Mouse (Mus musculus) lung, embryonic 16.5 days (tissue): ENCODE measurements at regions not wholly inside any gene's neighbourhood (a gene's known extent, or its start where the extent isn't known, plus 50 kb on each side); places are given as distances from the start of the nearest gene placed in this dataset.
A peak's percentile ranks its signal among the peaks of the same experiment; 100 is the strongest.

ENCODE experiments used
- ATAC-seq: fragments of 200-750 bp; cut with Nextera tagmentation; 2 replicates; pipeline ENCODE4 v1.8.0; 2017; ENCODE audit warnings: low read depth, mild to moderate bottlenecking, moderate library complexity
- H3K27ac ChIP-seq: fragments of 300-500 bp; sonication (generic); 2 replicates; pipeline ENCODE4 v1.5.1; 2014; ENCODE audit warnings: mild to moderate bottlenecking, control low read depth, low read length
- H3K27me3 ChIP-seq: fragments of 300-500 bp; sonication (generic); 2 replicates; pipeline ENCODE4 v1.6.1; 2014; ENCODE audit warnings: low read depth, low read length, mixed read lengths; ENCODE audit not compliant: control insufficient read depth, insufficient read depth
- H3K36me3 ChIP-seq: fragments of 300-500 bp; sonication (generic); 2 replicates; pipeline ENCODE4 v1.6.1; 2014; ENCODE audit warnings: low read length; ENCODE audit not compliant: control insufficient read depth, insufficient read depth
- H3K4me1 ChIP-seq: fragments of 300-500 bp; sonication (generic); replicated peaks from 2 replicates; pipeline ENCODE4 v1.6.1; 2014; ENCODE audit warnings: low read length, mixed read lengths; ENCODE audit not compliant: control insufficient read depth, insufficient read depth
- H3K4me2 ChIP-seq: fragments of 300-500 bp; sonication (generic); 2 replicates; pipeline ENCODE4 v1.6.1; 2014; ENCODE audit warnings: low read depth, low read length, control low read depth
- H3K4me3 ChIP-seq: fragments of 300-500 bp; sonication (generic); 2 replicates; pipeline ENCODE4 v1.5.1; 2014; ENCODE audit warnings: mild to moderate bottlenecking, low read length, control low read depth
- H3K9ac ChIP-seq: fragments of 300-500 bp; sonication (generic); 2 replicates; pipeline ENCODE4 v1.6.1; 2014; ENCODE audit warnings: low read length, control low read depth
- H3K9me3 ChIP-seq: fragments of 300-500 bp; sonication (generic); 2 replicates; pipeline ENCODE4 v1.6.1; 2016; ENCODE audit warnings: low read length; ENCODE audit not compliant: control insufficient read depth
- WGBS: fragments of 180-500 bp; shearing (Covaris S2); extraction: QIAGEN DNeasy Blood & Tissue Kit; methylation state at CpG from one replicate; pipeline ENCODE4 v1.1.7; 2014; 5-methylcytosine and 5-hydroxymethylcytosine counted together

DNA sequence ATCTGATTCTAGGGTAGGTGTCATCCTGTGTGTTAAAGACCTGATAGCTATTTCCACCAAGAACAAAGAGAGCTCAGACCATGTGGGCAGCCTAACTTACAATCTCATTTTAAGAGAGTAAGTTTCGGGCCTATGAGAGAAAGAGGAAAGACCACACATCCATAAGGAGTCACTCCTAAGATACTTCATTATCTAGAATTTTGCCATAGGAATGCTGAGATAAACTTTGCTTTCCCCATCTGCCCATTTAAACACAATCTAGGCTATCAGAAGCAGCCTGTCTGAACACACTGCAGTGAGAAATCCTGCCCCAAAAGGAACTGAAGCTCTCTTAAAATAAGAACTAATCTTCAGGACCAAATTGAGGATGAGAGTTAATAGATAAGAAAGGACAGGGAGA lies 242.3 kb upstream of the Cdh5 start:
- WGBS = 69% methylated on average over 1 of the region's 1 CpGs

DNA sequence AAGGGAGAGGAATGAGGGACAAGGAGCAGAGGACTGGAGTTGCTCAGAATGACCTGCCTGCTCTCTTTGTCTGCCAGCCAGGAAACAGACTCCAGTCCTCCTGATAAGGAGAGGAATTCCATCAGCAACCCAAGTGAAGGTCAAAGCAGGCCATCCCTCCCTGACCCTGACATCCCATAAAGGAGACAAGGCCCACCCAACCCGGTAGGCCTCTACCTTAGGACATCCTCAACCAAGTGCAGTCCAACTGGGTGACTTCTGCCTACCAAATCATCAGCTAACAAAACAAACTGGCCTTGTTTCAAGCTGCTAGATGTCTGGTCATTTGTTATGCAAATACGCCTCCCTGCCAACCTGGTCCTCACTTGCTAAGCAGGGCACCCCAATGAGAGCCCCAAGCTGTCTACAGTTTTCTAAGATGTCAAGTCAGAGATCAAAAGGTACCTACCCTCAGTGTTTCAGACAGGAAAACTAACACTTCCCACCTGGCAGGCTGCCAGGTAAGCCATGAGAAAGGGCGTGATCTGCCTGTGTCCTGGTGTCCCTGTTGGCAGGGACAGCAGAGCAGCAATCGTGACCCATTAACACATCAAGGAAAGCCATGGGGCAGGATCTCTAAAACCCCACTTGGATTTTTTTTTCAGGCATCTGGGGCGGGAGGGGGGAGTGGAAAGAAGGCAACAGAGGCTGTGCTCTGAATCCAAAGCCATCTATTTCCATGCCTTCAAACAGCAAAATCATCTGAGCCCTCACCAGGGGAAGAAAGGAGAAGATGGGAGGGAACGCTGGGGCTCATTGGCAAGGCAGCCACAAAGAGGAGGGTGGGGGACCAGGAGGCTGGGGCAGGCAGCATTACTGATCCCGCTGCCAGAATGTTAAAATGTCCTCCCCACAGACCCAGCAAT lies 227.6 kb upstream of the Cdh5 start:
- no peak overlapping the region for H3K4me3 ChIP-seq
- no peak overlapping the region for H3K9ac ChIP-seq
- 22% methylated on average over 7 of the region's 7 CpGs for whole genome bisulfite sequencing
- no peaks in the 10 kb centered on the region for H3K27me3 ChIP-seq
- H3K27ac ChIP-seq = peak overlapping the region; percentile 17; the same call in 1 of the 2 replicates
- peak; percentile 63 for ATAC-seq
- H3K4me2 ChIP-seq = no peak overlapping the region
- H3K36me3 ChIP-seq = no peaks in the 10 kb centered on the region
- no peaks in the 10 kb centered on the region for H3K9me3 ChIP-seq
- H3K4me1 ChIP-seq = peaks cover 12% of the 10 kb centered on the region

More for the DNA sequence above, 242.3 kb upstream of the Cdh5 start:
- no peaks in the 10 kb centered on the region for H3K9me3 ChIP-seq
- H3K4me3 ChIP-seq = no peak overlapping the region
- H3K4me1 ChIP-seq = peaks cover 3% of the 10 kb centered on the region; the same call in 1 of the 2 replicates
- H3K27me3 ChIP-seq = no peaks in the 10 kb centered on the region
- ATAC-seq = no peak
- no peak overlapping the region for H3K27ac ChIP-seq
- no peak overlapping the region for H3K9ac ChIP-seq
- no peaks in the 10 kb centered on the region for H3K36me3 ChIP-seq
- no peak overlapping the region for H3K4me2 ChIP-seq

DNA sequence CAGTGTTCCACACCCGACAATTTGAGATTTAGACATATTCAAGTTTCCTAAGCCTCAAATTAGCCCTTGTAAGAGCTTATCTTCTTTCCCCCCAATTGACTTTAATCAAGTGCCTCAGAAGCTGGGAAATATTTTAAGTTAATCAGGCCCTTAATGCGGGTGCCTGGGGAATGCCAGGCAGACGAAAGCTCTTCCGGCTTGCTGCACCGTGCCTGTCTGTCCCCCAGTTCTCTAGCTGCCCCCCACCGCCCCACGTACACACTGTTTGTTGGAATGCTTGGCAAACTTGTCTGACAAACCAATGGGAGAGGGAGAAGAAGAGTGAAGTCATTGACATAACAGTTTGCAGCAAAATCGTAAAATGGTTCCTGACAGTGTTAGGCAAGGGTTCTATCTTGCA lies 226.9 kb upstream of the Cdh5 start:
- no peak for ATAC-seq
- WGBS = 38% methylated on average over 8 of the region's 8 CpGs
- Histone ChIP-seq H3K9ac (no peak overlapping the region), H3K9me3 (no peaks in the 10 kb centered on the region), H3K27ac (no peak overlapping the region), H3K4me1 (peaks cover 11% of the 10 kb centered on the region), H3K4me3 (no peak overlapping the region), H3K36me3 (no peaks in the 10 kb centered on the region), H3K4me2 (no peak overlapping the region), H3K27me3 (no peaks in the 10 kb centered on the region)

DNA sequence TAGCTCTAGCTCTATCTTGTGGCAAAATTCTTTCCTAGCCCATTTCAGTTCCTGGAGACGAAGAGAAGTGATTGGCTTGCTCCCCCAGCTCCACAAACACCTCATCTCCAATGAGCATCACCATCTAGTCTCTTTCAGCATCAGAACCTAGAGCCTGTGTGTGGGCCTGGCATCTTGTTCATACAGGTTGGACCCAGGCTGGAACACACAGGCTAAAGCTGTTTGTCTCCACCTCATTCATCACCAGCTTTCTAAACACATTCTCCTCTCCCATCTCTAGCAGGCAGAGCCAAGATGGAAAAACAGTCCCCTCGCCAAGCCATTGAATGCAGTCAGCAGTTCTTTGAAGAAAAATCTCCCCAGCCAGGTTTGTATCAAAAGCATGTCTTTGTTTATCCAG lies 221.9 kb upstream of the Cdh5 start:
- no peak overlapping the region for H3K4me3 ChIP-seq
- peak; percentile 74 for ATAC-seq
- WGBS = 51% methylated on average over 2 of the region's 2 CpGs
- H3K27ac ChIP-seq = no peak overlapping the region
- no peaks in the 10 kb centered on the region for H3K27me3 ChIP-seq
- peaks cover 9% of the 10 kb centered on the region for H3K4me1 ChIP-seq
- no peak overlapping the region for H3K9ac ChIP-seq
- H3K4me2 ChIP-seq = no peak overlapping the region
- no peaks in the 10 kb centered on the region for H3K9me3 ChIP-seq
- H3K36me3 ChIP-seq = no peaks in the 10 kb centered on the region

DNA sequence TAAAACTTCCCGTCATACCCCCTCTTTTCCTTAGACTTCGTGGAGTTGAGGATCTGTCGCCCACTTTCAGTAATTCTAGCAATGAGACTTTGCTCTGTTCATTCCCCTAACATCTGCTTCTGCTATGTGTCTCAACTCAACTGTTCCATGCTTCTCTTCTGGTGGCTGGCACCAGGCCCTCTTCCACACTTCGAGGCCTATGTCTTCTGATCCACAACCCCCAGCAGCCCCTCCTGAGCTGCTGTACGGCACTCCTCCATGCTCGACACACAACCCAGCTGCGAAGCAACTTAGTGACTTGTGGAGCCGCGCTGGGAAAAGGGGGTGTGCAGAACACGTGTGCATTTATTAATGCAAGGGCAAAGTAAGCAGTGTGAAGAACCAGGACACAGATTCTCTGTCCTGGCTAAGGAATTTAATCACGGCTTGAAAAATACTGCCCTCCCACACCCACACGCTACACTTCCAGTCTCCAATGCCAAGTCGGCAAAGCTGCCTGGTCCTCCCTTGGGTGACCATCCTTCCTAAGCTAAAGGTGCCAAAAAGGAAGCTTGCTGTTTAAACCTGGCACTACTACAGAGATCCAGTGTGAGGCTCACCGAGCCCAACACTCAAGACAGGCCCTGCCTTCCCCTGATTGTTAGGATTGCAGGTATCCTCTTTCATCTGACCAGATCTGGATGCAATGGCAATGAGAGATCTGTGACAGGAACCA lies 220.8 kb upstream of the Cdh5 start:
- H3K9ac ChIP-seq = no peak overlapping the region
- peaks cover 9% of the 10 kb centered on the region for H3K4me1 ChIP-seq
- ATAC-seq = peak; percentile 55
- H3K4me3 ChIP-seq = no peak overlapping the region
- no peak overlapping the region for H3K4me2 ChIP-seq
- no peaks in the 10 kb centered on the region for H3K36me3 ChIP-seq
- H3K27ac ChIP-seq = peak overlapping the region; percentile 51
- H3K9me3 ChIP-seq = no peaks in the 10 kb centered on the region
- no peaks in the 10 kb centered on the region for H3K27me3 ChIP-seq
- WGBS = 64% methylated on average over 14 of the region's 14 CpGs

- peaks cover 9% of the 10 kb centered on the region for H3K4me1 ChIP-seq
- H3K9me3 ChIP-seq = no peaks in the 10 kb centered on the region
- 35% methylated on average over 3 of the region's 3 CpGs for WGBS
- H3K9ac ChIP-seq = no peak overlapping the region
- H3K4me2 ChIP-seq = no peak overlapping the region
- H3K4me3 ChIP-seq = no peak overlapping the region
- no peaks in the 10 kb centered on the region for H3K36me3 ChIP-seq
- peak overlapping the region; percentile 51 for H3K27ac ChIP-seq
- peak; percentile 56 for ATAC-seq
- no peaks in the 10 kb centered on the region for H3K27me3 ChIP-seq
These were observed 220.3 kb upstream of the Cdh5 start for GRCm38 (mm10) chr8:103881146-103881486.

- no peak overlapping the region for H3K9ac ChIP-seq
- ATAC-seq = no peak
- H3K4me1 ChIP-seq = peaks cover 9% of the 10 kb centered on the region
- H3K27ac ChIP-seq = no peak overlapping the region
- H3K4me3 ChIP-seq = no peak overlapping the region
- no peaks in the 10 kb centered on the region for H3K27me3 ChIP-seq
- no peak overlapping the region for H3K4me2 ChIP-seq
- no peaks in the 10 kb centered on the region for H3K36me3 ChIP-seq
- H3K9me3 ChIP-seq = no peaks in the 10 kb centered on the region
- WGBS = 83% methylated on average over 12 of the region's 12 CpGs
These were observed 216.3 kb upstream of the Cdh5 start for GRCm38 (mm10) chr8:103884873-103885780.

DNA sequence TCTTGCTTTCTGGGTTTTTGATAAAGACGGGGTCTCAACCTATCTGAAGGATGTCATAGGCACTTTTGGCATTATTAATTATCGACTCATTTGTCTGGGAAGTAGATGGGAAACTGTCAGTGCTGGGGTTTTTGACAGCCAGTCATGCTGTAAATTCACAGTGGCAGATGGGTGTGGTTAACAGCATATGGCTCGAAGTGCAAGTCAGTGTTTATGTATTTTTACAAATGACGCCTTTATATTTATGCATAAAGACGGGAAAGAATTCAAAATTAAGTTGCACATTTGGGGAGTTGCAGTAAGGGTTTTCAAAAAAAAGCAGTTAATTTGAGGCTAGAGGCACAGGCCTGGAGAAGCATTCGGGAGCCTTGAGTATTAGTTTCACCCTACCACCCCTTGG lies 206.8 kb upstream of the Cdh5 start:
- Histone ChIP-seq H3K4me2 (no peak overlapping the region), H3K4me1 (no peaks in the 10 kb centered on the region), H3K4me3 (no peak overlapping the region), H3K27ac (no peak overlapping the region), H3K36me3 (no peaks in the 10 kb centered on the region), H3K9ac (no peak overlapping the region), H3K27me3 (no peaks in the 10 kb centered on the region), H3K9me3 (no peaks in the 10 kb centered on the region)
- no peak for ATAC-seq
- 67% methylated on average over 6 of the region's 6 CpGs for WGBS

DNA sequence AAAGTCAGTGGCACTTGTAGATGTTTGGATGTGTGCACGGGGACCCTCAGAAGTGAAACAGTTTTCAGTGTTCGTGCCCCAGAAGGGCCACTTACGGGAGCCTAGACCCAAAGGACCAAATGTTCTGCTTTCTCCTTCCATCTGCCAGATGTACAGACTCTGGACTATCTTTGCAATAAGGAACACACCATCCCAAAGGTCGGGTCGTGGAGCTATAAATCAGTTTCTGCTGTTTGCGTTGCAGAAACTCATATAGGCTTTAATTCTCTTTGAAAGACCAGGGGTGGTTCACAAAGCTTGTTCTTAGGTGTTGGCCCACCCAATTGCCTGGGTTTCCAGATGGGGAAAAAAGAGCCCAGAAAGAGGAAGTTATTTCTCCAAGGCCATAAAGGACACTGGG lies 206.3 kb upstream of the Cdh5 start:
- Histone ChIP-seq H3K9me3 (no peaks in the 10 kb centered on the region), H3K4me3 (no peak overlapping the region), H3K27me3 (no peaks in the 10 kb centered on the region), H3K36me3 (no peaks in the 10 kb centered on the region), H3K4me1 (no peaks in the 10 kb centered on the region), H3K27ac (no peak overlapping the region), H3K9ac (no peak overlapping the region), H3K4me2 (no peak overlapping the region)
- ATAC-seq = no peak
- WGBS = 70% methylated on average over 6 of the region's 6 CpGs
